Mouse (Mus musculus) layer of hippocampus, postnatal 25 days (tissue): ENCODE data around the gene Fcer1g. TPM values are rescaled to one million over a fixed set of nuclear protein-coding genes. Genes with fewer than 3 reads are reported as not detected.
A peak's percentile ranks its signal among the peaks of the same experiment; 100 is the strongest.
"Not testable (repeated sequence)": the region's sequence is repeated elsewhere in the genome, so short reads cannot be mapped to it uniquely, and the experiment has no call there.

Source experiments
- DNase-seq, 2 experiments: peaks; one replicate each; pipeline ENCODE4 v3.0.0; 2022; ENCODE audit warnings: mixed read lengths in 2 of 2, low spot score in 1 of 2; ENCODE audit errors: extremely low spot score in 1 of 2
- total RNA-seq, 2 experiments: library from RNA; stranded (reverse); gene quantifications; 2 replicates each; pipeline ENCODE4 v1.2.3; 2021

Gene Fcer1g
- total RNA-seq, 2 experiments from 2014 or later, result 13.1 to 15.8 TPM

DNA sequence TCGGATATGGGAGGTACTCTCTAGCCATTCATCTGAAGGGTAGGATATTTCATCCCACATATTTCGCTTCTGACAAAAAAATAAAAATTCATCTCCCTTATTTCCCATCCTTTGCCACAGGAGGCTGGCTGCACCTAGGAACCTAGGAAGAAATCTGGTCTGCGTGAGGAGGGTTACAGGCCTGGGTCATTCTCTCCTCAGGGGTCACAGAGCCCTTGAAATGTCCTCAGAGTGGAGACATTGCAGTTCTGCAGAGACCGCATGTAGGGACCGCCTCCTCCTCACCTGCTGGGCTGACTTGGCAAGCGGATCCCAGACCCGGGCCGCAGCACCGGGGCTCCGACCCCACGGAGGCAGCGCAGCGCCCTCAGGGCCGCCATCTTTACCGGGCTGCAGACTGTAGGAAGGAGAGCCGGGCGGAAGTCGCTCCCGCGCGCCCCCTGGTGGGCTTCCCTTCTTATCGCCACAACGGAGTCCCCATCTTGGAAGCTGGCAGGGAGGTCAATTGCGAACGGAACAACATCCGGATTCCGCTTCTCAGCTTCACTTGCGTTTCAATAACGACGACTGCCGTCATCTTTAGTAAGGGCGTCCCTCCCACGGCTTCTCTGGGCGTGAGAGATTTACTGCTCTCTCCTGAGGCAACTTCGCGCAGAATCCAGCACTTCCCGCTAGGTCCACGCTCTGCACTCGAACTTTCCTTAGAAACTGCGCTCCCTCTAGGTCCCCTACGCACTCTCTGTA lies 12.7 kb upstream of the Fcer1g start:
- DNase-seq, result peak; percentile 98

DNA sequence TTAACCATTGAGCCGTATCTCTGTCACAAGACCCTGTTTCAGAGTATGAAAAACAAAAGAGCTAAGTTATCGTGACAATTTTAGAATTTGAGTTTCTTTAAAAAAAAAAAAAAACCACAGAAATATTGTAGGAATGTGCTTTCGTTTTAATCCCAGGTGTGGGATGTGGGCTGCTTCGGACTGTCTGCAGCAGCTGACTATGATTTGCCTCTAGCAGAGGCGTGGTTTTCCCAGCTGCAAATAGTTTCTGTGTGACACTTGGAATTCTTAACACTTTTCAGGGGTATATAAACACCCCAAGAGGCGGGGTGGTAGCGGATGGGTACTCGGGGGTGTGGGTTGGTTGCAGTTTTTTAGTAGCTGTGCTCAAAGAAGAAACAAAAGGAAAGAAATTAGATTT lies 11.2 kb upstream of the Fcer1g start:
- no peak for DNase-seq

DNA sequence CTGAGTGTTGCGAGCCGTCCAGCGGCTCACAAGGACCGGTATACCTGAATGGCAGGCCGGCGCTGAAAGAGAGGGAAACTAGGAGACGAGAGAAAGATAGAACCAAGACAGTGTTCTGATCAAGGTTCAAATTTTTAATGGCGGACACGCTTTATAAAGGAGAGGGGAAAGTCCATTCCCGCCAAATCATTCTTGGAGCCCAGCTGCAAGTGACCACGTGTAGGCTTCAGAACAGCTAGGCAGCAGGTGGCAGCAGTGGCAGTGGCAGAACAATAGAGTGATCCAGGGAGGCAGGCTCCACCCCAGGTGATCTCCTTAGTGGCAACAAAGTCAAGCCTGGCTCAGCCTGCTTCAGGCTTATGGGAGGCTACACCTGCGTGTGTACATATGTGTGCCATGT lies 7.8 kb upstream of the Fcer1g start:
- not testable (repeated sequence) for DNase-seq

DNA sequence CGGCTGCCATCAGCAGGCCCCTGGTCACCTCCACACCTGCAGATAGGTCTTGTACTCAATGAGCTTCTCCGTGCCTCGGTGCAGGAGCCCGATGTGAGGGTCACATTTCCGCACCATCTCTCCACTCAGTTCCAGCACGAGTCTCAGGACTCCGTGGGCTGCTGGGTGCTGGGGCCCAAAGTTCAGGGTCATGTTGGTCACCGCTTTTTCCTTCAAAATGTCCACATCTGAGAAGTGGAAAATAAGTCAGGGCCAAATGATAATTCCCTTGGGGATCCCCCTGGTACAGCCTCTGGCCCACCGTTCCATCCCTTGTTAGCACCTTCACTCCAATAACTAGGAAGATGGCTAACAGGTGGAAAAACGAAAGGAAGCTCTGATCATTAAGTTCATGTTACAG lies 6.7 kb upstream of the Fcer1g start:
- DNase-seq, result no peak

DNA sequence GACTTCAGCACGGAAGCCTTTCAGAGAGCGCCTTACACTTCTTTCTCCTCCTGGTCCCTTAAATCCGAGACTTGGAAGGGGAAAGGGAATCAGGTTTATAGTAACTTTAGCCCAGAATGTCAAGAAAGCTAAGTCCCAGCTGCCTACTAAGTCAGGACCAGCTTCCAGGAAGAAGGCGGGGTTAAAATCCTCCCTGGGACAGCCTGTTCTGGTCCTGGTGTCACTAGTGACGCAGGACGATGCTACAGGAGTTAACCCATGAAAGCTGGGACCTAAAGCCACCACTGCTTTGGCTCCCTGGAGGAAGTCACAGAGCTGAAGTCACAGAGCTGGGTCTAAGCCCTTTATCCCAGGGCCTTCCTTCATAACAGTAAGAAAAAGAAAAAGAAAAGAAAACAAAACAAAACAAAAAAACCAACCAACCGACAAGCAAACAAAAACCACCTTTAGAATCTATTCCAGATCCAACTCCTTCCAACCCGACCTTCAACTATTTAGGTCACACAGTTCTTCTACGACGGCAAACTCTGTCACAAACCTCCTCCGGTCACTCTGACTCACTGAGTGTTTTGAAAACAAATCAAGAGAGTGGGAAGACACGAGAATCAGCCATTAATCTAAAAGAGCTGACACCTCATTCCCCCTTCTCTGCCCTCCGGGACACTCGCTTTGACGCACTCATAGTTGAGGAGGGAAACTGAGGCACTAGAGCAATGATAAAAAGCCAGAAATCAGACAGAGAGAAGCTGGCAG lies 6.0 kb upstream of the Fcer1g start:
- DNase-seq, result no peak

DNA sequence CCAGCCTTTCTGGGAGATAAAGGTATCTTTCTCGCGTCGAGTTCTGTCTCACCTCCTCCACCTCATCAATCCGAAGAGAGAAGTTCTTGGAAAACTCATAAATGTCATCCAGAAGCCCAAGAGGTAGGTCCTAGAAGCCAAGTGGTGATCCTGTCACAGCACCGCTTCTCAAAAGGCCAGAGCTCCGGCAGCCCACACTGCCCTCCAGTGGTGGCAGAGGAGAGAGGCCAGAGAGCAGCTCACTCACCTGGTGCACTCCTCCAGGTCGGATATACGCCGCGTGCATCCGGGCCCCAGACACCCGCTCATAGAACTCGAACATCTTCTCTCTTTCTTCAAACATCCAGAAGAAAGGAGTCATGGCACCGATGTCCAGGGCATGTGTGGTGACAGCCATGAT lies 4.3 kb upstream of the Fcer1g start:
- DNase-seq, result peak in 1 of 2 experiments; percentile 49

DNA sequence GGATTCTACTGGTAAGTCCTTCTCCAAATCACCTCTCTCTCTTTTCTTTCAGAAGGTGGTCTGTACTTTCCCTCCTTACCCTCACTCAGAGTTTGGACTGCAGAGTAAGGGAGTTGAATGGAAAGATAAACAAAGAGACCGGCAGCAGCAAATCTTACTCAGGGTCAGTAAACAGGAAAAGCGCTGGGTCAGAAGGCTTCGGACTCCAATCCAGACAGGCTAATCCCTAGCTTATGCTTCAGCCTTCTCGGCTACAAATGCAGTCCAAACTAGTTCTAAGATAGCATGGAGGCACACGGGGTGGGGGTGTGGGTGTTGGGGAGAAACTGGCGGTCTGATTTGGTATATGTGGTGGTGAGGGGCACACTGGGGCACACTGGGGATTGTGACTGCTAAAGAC lies 3.3 kb upstream of the Fcer1g start:
- DNase-seq, result no peak

DNA sequence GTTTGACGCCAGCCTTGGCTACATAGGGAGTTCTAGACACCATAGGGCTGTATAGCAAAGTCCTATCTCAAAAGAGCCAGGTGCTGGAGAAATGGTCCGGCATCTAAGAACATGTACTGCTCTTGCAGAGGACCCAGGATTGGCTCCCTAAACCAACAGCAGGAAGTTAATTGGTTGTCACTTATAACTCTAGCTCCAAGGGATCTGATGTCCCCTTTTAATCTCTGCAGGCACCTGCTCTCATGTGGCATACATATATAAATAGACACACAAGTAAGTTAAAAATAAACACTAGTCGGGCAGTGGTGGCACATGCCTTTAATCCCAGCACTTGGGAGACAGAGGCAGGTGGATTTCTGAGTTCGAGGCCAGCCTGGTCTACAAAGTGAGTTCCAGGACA lies 1.6 kb upstream of the Fcer1g start:
- DNase-seq, result no peak

DNA sequence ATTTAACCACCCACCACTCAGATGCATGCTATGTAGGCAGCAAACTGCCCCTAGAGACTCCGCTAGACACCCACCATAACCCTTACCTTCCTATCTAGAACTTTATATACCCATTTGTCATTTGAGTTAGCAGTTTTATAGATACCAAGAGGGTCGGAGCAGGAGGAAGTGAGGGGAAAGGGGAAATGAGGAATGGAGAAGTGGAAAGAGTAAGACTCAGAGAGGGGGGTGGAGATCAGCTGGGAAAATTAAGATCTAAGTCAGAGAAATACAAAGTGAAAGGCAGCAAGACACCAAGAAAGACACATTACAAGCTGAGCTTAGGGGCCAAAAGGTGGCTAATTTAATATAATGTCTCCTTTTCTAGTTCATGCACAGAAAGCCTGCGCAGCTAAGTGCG lies 373 bp upstream of the Fcer1g start:
- no peak for DNase-seq

DNA sequence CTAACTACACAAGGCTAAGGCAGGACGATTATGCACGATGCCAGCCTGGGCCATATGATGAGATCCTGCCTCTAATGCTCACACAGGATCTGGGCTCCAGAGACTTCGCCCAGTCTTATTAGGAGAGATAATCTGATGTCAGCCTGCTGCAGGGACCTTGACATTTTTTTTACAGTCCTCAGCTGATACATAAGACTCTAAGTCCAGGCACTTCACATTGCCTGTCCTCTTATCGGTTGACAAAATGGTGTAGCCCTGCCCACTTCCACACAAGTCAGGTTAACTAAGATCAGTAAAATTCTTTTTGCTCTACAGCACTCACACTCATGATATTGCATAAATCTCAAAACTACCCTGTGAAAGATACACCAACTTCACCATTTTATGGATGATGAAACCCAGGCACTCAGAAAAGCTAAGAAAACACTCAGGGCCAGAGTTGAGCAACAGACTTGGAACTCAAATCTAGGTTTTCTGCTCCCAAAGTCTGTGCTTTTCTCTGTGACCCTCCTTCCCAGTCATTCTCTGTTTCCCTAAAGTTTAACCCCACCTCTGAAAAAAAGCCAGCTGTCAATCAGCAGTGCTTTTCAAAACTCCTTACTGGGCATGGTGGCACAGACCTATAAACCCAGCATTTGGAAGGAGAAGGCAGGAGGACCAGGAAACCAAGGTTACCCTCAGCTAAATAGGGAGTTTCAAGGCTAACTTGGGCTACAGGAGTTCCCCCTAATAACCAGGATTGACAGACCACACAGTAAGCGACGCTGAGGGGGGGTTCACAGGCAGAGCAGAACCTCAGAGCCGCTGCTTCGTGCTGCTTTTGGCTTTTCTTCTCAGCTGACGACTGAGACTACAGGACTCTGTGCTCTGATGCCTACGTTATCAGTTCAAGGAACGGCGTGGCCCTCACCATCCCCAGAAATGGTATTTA lies 1.1 kb downstream of the Fcer1g start:
- DNase-seq, result no peak

DNA sequence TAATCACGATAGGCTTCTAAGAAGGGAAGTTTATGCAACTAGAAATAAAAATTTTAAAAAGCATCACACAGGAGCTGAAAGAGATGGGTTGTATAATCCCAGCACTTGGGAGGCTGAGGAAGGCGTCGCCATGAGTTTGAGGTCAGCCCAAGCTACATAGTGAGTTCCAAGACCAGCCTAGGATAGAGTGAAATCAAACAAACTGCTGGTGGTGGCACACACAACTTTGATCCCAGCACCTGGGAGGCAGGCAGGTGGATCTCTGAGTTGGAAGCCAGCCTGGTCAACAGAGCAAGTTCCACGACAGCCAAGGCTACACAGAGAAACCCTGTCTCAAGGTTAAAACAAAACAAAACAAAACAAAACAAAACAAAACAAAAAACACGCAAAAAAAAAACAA lies 1.8 kb downstream of the Fcer1g start:
- DNase-seq, result no peak

DNA sequence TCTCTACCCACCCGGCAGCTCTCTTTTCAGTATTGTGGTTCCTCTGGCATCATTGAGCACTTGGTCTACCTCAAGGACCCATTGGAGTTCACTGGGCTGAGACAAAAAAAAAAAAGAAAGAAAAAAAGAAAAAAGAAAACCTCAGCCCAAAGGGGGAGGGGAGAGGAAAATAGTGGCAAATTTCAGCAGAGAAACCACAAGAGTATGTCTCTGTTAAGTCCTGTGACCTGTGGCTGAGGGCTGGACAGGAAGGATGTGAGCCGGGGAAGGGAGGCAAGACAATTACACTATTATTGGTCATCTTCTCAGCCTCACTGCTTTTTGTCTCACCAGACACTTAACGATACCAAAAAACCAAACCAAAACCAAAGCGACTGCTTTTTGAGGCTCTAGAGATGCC lies 2.3 kb downstream of the Fcer1g start:
- DNase-seq, result no peak

DNA sequence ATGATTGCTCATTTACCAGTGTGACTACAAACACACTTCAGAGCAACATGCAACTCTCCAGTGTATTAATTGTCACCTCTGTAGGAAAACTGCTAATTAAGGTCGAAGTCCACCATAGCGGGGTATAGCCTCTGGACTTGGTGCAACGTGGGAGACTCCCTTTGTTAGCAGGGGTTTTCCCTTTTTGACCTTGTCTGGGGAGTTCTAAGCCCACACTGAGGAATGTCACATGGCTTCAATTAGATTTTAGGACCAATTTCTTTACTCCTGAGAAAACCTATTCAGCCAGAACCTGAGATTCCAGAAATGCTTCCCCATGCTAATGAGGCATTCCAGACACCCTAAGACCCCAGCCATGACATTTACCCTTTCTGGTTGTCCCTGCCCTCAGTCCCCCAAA lies 4.0 kb downstream of the Fcer1g start:
- no peak for DNase-seq

DNA sequence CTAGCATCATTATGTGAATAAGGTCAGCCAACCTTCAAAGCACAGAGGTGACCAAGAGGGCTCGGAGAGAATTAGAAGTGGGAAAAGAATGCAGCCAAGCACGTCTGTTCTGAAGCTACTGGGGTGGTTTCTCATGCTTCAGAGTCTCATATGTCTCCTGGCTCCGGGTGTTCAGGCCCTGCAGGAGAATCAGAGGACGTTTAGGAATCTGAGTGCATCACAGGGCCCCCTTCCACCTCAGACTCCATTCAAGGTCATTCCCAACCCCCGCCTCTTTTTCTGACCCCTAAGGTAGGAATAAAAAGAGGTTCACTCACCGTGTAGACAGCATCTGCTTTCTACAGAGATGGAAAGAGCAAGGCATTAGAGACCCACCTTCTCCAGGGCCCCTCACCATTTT lies 4.4 kb downstream of the Fcer1g start:
- DNase-seq, result no peak

DNA sequence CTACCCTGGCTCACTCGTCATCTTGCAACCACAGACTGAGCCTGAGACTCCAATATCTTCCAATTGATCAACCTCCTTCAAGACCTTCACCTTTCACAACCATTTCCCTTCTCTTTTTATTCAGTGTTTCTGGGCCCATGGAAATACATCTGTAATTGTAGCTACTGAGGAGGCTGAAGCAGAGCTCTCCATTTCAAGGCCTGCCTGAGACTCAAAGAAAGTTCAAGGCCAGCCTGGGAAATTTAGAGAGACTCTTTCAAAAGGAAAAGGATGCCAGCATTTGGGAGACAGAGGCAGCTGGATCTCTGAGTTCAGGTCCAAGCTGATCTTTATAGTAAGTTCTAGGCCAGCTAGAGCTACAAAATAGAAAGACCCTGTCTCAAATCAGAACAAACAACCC lies 6.3 kb downstream of the Fcer1g start:
- no peak for DNase-seq

DNA sequence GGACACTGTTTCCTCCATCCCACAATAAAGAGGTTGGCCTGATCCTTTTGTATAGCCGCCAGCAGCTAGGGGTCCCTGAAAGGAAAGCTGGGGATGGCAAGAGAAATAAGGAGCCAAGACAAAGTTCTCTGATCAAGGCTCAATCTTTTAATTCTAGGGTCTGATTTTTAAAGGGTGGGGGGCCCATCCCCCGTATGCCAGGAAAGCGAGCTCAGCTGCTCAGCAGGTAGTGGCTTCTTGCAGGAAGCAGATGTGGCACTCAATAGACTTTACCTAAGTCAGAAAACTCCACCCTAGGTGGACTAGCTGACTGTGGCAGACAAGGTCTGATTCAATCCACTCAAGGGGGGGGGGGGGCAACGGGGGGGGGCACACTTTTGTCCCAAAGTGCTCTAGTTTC lies 7.4 kb downstream of the Fcer1g start:
- no peak for DNase-seq

DNA sequence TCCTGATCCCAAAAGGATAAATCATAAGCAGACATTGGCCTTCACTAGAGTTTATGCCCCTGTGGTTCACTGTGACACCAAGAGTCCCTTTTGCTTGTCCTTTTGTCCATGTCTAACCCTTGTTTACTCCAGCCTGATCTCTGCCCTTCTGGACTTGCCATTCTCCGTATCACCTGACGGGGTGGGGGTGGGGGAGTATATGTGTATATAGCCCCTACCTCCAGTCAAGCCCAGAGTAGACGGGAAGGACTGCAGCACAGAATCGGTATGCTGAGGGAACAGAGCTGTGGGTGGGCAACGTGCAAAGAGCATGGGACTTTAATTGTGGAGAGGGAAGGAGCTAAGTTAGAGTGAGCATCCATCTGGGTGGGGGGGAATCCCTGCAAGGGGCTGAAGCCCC lies 9.3 kb downstream of the Fcer1g start, which contains the start of gene Apoa2:
TSS of gene Apoa2 (plus strand) at position 198 of the 400 bp plus-strand sequence.
- no peak for DNase-seq

DNA sequence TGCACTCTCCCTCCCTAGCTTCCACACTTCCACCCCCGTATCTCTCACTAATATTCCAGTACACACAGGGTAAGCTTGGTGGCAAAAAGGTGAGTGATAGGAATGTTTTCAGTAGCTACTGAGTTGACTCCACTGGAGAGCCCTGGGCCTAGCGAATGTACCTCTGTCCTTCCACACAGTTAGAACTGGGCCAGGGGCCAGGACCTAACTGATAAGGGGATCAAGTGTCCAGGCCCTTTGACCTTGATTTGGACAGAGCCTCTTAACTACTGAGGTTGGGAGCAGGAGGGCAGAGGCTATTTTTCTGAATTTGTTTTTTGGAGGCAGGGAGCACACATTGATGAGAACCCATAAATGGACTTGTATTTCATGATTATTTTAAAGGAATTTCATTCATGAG lies 10.4 kb downstream of the Fcer1g start:
- DNase-seq, result no peak

DNA sequence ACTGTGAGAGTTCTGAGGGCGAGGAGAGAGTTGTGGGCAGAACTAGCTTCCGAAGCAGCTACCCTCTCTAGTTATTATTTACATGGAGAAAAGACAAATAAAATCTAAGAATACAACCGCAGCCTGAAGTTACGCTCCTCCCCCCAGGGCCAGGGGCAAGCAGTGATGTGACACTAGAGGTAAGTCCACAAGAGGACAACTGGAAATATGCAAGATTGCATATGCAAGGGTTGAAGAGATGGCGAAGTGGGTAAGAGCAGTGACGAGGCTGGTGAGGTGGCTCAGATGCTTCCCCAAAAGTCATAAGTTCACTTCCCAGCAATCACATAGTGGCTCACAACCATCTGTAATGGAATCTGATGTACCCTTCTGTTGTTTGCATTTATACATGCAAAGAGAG lies 11.0 kb downstream of the Fcer1g start:
- DNase-seq, result no peak

DNA sequence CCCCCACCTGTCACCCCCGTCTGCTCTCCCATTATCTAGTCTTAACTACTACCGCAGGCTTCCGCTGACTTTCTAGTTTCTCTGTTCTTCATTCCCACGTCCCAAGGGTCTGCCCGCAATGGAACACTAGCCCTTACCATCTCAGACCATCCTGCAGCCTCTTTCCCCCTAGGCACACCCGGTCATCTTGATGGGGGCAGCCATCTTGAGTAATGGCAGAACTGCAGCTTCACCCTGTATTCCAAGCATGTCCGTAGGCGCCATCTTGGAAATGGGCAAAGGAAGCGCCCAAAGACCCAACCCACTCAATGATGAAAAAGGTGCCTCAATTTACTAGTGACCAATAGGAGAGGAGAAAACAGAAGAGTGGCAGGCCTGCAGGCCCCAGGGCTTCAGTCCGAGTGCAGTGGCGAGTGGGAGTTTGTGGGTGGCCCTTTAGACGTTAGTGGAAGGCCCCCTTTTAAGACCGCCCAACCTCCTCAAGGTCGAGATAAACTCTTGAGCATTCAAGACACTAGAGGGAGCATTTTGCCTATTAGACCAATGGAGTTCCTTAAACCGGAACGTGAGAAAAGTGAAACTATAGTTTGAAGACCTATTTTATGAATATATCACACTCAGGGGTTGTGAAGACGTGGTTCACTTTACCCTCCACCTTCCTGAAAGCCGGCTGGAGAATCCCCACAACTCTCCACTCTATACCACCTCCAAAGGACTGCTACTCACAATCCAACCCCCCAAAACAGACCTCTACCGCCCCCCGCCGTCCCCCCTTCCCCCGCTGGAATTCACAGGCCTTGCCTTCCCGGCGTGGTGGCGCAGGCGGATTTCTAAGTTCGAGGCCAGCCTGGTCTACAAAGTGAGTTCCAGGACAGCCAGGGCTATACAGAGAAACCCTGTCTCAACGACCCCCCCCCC lies 11.7 kb downstream of the Fcer1g start, which contains the start of gene Tomm40l:
TSS of gene Tomm40l (minus strand) at position 277 of the 918 bp plus-strand sequence.
- peak; percentile 64 to 65 for DNase-seq
